Mouse (Mus musculus) kidney, adult 2 months (tissue): ENCODE results near the gene Ilvbl.

Experiments
- CTCF ChIP-seq: fragments of 200-500 bp; conservative IDR thresholded peaks from 2 replicates; pipeline ENCODE4 v1.5.1; 2011; ENCODE audit warnings: low read depth, mild to moderate bottlenecking, control low read depth, low read length, moderate library complexity, mixed read lengths; ENCODE audit not compliant: insufficient read depth, insufficient read length
- POLR2A ChIP-seq: fragments of 200-500 bp; IDR thresholded peaks from one replicate; pipeline ENCODE4 v1.6.1; 2011; ENCODE audit warnings: low read depth, low read length, control low read depth

DNA sequence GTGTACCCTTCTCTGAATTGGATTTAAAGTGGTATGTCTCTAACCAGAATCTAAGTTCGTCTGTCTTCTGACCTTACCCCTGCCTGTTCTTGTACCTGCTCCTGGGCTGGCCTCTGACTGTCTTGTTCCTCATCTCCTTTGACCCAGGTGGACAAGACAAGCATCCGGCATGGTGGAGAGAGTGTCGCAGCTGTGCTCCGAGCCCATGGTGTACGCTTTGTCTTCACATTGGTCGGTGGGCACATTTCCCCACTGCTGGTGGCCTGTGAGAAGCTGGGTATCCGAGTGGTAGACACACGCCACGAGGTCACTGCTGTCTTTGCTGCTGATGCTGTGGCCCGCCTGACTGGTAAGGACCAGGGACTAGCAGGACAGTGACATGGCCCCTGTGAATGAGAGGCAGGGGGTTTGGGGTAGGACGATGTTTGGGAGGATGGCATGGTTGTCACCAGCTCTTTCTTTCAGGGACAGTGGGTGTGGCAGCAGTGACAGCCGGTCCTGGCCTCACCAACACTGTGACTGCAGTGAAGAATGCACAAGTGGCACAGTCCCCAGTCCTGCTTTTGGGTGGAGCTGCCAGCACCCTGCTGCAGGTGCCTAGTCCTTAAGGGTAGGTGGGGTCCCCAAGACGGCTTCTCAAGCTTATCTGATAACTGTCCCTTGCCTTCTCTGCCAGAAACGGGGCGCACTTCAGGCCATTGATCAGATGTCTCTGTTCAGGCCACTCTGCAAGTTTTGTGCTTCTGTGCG, 2.5 kb downstream of the Ilvbl start:
- TF ChIP-seq CTCF (no peak), POLR2A (no peak)
